Mouse (Mus musculus) liver, adult 2 months (tissue): Measurements from ENCODE around the gene Slc17a7. TPM values are rescaled to one million over a fixed set of nuclear protein-coding genes. Genes with fewer than 3 reads are reported as not detected.

Experiments
- DNase-seq: peaks from one replicate; pipeline ENCODE4 v3.0.0-alpha.2; 2011; ENCODE audit warnings: low read depth, low spot score; ENCODE audit errors: extremely low read depth
- H3K27ac ChIP-seq: fragments of 200-500 bp; replicated peaks from 2 replicates; pipeline ENCODE4 v1.5.1; 2012; ENCODE audit warnings: low read depth, mild to moderate bottlenecking, control low read depth, inconsistent platforms, low read length; ENCODE audit not compliant: insufficient read depth
- H3K27me3 ChIP-seq: fragments of 200-500 bp; 2 replicates; pipeline ENCODE4 v1.6.1; 2012; ENCODE audit warnings: mild to moderate bottlenecking, moderate library complexity, low read length, inconsistent platforms; ENCODE audit not compliant: control insufficient read depth, insufficient read depth
- H3K36me3 ChIP-seq: fragments of 200-500 bp; 2 replicates; pipeline ENCODE4 v1.6.1; 2012; ENCODE audit warnings: low read length, inconsistent platforms; ENCODE audit not compliant: control insufficient read depth, insufficient read depth
- H3K4me1 ChIP-seq: fragments of 200-500 bp; 2 replicates; pipeline ENCODE4 v1.6.1; 2011; ENCODE audit warnings: low read length; ENCODE audit not compliant: control insufficient read depth, insufficient read depth
- H3K4me3 ChIP-seq: fragments of 200-500 bp; 2 replicates; pipeline ENCODE4 v1.5.1; 2011; ENCODE audit warnings: low read depth, mild to moderate bottlenecking, control low read depth, low read length, moderate library complexity; ENCODE audit not compliant: insufficient read depth
- H3K79me2 ChIP-seq: fragments of 200-500 bp; 2 replicates; pipeline ENCODE4 v1.6.1; 2012; ENCODE audit warnings: inconsistent platforms, mild to moderate bottlenecking, low read length, moderate library complexity; ENCODE audit not compliant: control insufficient read depth, insufficient read depth
- H3K9ac ChIP-seq: fragments of 200-500 bp; 2 replicates; pipeline ENCODE4 v1.6.1; 2012; ENCODE audit warnings: low read depth, mild to moderate bottlenecking, control low read depth, inconsistent platforms, low read length
- CTCF ChIP-seq: fragments of 200-500 bp; IDR thresholded peaks from 2 replicates; pipeline ENCODE4 v1.5.1; 2011; ENCODE audit warnings: low read depth, low read length, control low read depth
- POLR2A ChIP-seq: fragments of 200-500 bp; IDR thresholded peaks from 2 replicates; pipeline ENCODE4 v1.6.1; 2011; ENCODE audit warnings: low read length, control low read depth; ENCODE audit not compliant: insufficient read depth; ENCODE audit errors: extremely low read depth
- WGBS: fragments of 180-500 bp; shearing (Covaris S2); methylation state at CpG from one replicate; pipeline ENCODE4 v1.1.7; 2018; 5-methylcytosine and 5-hydroxymethylcytosine counted together
- polyA plus RNA-seq: library from polyadenylated mRNA; depleted of rRNA; stranded (reverse); fragments of >200 nt; gene quantifications from 2 replicates; pipeline ENCODE4 v1.2.3, GENCODE M21; 2012; rRNA removed
- total RNA-seq: library from RNA; depleted of rRNA; stranded (reverse); fragments of >200 nt; gene quantifications from 2 replicates; pipeline ENCODE4 v1.2.3, GENCODE M21; 2014; rRNA removed

Gene Slc17a7
- total and polyA plus RNA-seq, 2 experiments: not detected

DNA sequence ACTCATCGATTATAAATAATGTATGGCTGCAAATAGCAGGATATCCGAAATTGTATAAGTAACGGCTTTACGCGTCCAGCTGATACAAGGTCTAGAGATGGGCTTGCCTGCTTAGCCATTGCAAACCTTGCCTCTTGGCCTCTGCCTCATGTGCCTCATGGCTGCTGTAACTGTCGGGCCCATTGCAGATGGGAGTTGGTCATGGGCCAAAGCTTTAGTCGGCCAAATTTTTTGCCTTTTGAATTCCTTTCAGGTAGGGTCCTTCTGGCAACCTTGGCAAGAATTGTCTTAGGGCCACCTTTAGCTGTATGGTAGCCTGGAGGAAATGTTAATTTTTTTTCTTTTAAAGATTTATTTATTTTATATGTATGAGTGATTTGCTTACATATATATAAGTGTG is 61.1 kb downstream of the Slc17a7 start:
- DNase-seq: no peak
- Histone ChIP-seq H3K4me1 (no peaks in the 10 kb centered on the region), H3K27ac (no peak overlapping the region), H3K36me3 (no peaks in the 10 kb centered on the region), H3K4me3 (no peak overlapping the region), H3K9ac (no peak overlapping the region), H3K79me2 (no peaks in the 10 kb centered on the region), H3K27me3 (no peaks in the 10 kb centered on the region)
- TF ChIP-seq POLR2A (no peak), CTCF (no peak)
- 93% methylated on average over 7 of the region's 7 CpGs for WGBS

Other genes with a start within 250 kb of the Slc17a7 start
Only the 30 nearest of the 34 such genes appear.
- gene Tsks, start 220.7 kb upstream of the Slc17a7 start, total RNA-seq: not detected in 2 replicates
- gene Tsks, start 220.7 kb upstream of the Slc17a7 start, polyA plus RNA-seq: 0.20 and 0.51 TPM in 2 replicates
- gene Cpt1c, start 189.1 kb upstream of the Slc17a7 start, total RNA-seq: 0.09 and 0.34 TPM in 2 replicates
- 0.71 and 0.91 TPM in 2 replicates for gene Cpt1c, start 189.1 kb upstream of the Slc17a7 start, polyA plus RNA-seq
- 15.9 and 23.0 TPM in 2 replicates for gene Prmt1, start 177.4 kb upstream of the Slc17a7 start, total RNA-seq
- 26.0 and 36.1 TPM in 2 replicates for gene Prmt1, start 177.4 kb upstream of the Slc17a7 start, polyA plus RNA-seq
- gene Irf3, start 166.3 kb upstream of the Slc17a7 start, total RNA-seq: 58.5 and 59.0 TPM in 2 replicates
- gene Irf3, start 166.3 kb upstream of the Slc17a7 start, polyA plus RNA-seq: 82.0 and 101 TPM in 2 replicates
- gene Bcl2l12, start 165.2 kb upstream of the Slc17a7 start, total RNA-seq: 4.2 and 5.6 TPM in 2 replicates
- gene Bcl2l12, start 165.2 kb upstream of the Slc17a7 start, polyA plus RNA-seq: 13.3 and 14.5 TPM in 2 replicates
- 4.4 and 9.7 TPM in 2 replicates for gene Scaf1, start 147.6 kb upstream of the Slc17a7 start, total RNA-seq
- gene Scaf1, start 147.6 kb upstream of the Slc17a7 start, polyA plus RNA-seq: 25.7 and 31.8 TPM in 2 replicates
- gene Rras, start 146.0 kb upstream of the Slc17a7 start, total RNA-seq: 8.9 and 13.9 TPM in 2 replicates
- 53.4 and 54.9 TPM in 2 replicates for gene Rras, start 146.0 kb upstream of the Slc17a7 start, polyA plus RNA-seq
- gene Prr12, start 111.1 kb upstream of the Slc17a7 start, total RNA-seq: 1.2 and 1.7 TPM in 2 replicates
- 2.7 and 3.7 TPM in 2 replicates for gene Prr12, start 111.1 kb upstream of the Slc17a7 start, polyA plus RNA-seq
- 20.1 and 22.8 TPM in 2 replicates for gene Nosip, start 101.5 kb upstream of the Slc17a7 start, total RNA-seq
- 31.4 and 35.8 TPM in 2 replicates for gene Nosip, start 101.5 kb upstream of the Slc17a7 start, polyA plus RNA-seq
- 26.1 and 32.8 TPM in 2 replicates for gene Prrg2, start 101.3 kb upstream of the Slc17a7 start, total RNA-seq
- gene Prrg2, start 101.3 kb upstream of the Slc17a7 start, polyA plus RNA-seq: 74.1 and 83.8 TPM in 2 replicates
- gene Rcn3, start 71.7 kb upstream of the Slc17a7 start, total RNA-seq: 6.7 and 8.8 TPM in 2 replicates
- gene Rcn3, start 71.7 kb upstream of the Slc17a7 start, polyA plus RNA-seq: 14.9 and 16.3 TPM in 2 replicates
- gene Fcgrt, start 60.1 kb upstream of the Slc17a7 start, total RNA-seq: 163 and 188 TPM in 2 replicates
- gene Fcgrt, start 60.1 kb upstream of the Slc17a7 start, polyA plus RNA-seq: 170 and 193 TPM in 2 replicates
- gene Rps11, start 39.5 kb upstream of the Slc17a7 start, total RNA-seq: 355 and 400 TPM in 2 replicates
- 95.1 and 111 TPM in 2 replicates for gene Rps11, start 39.5 kb upstream of the Slc17a7 start, polyA plus RNA-seq
- gene Rpl13a, start 35.2 kb upstream of the Slc17a7 start, total RNA-seq: 1,440 and 1,681 TPM in 2 replicates
- gene Rpl13a, start 35.2 kb upstream of the Slc17a7 start, polyA plus RNA-seq: 488 and 544 TPM in 2 replicates
- 0.13 TPM in 1 of 2 replicates, not detected in the other for gene Gm45713, start 27.7 kb upstream of the Slc17a7 start, total RNA-seq
- 0.98 TPM in 1 of 2 replicates, not detected in the other for gene Gm45713, start 27.7 kb upstream of the Slc17a7 start, polyA plus RNA-seq
- gene Flt3l, start 27.5 kb upstream of the Slc17a7 start, total RNA-seq: 3.2 and 5.4 TPM in 2 replicates
- gene Flt3l, start 27.5 kb upstream of the Slc17a7 start, polyA plus RNA-seq: 20.8 and 30.8 TPM in 2 replicates
- 48.0 and 59.1 TPM in 2 replicates for gene Pih1d1, start 9.6 kb upstream of the Slc17a7 start, total RNA-seq
- gene Pih1d1, start 9.6 kb upstream of the Slc17a7 start, polyA plus RNA-seq: 62.1 and 66.4 TPM in 2 replicates
- gene Aldh16a1, start 9.4 kb upstream of the Slc17a7 start, total RNA-seq: 33.3 and 47.6 TPM in 2 replicates
- 116 and 162 TPM in 2 replicates for gene Aldh16a1, start 9.4 kb upstream of the Slc17a7 start, polyA plus RNA-seq
- gene Gfy, start 15.6 kb downstream of the Slc17a7 start, total RNA-seq: not detected in 2 replicates
- gene Gfy, start 15.6 kb downstream of the Slc17a7 start, polyA plus RNA-seq: not detected in 2 replicates
- not detected in 2 replicates for gene Pth2, start 17.0 kb downstream of the Slc17a7 start, total RNA-seq
- not detected in 2 replicates for gene Pth2, start 17.0 kb downstream of the Slc17a7 start, polyA plus RNA-seq
- not detected in 2 replicates for gene Ccdc155, start 40.9 kb downstream of the Slc17a7 start, total RNA-seq
- not detected in 2 replicates for gene Ccdc155, start 40.9 kb downstream of the Slc17a7 start, polyA plus RNA-seq
- gene Dkkl1, start 48.2 kb downstream of the Slc17a7 start, total RNA-seq: not detected in 2 replicates
- gene Dkkl1, start 48.2 kb downstream of the Slc17a7 start, polyA plus RNA-seq: 0.21 TPM in 1 of 2 replicates, not detected in the other
- gene Tead2, start 51.8 kb downstream of the Slc17a7 start, total RNA-seq: 1.2 and 1.5 TPM in 2 replicates
- 0.97 and 2.9 TPM in 2 replicates for gene Tead2, start 51.8 kb downstream of the Slc17a7 start, polyA plus RNA-seq
- 1.4 and 1.5 TPM in 2 replicates for gene Cd37, start 75.2 kb downstream of the Slc17a7 start, total RNA-seq
- gene Cd37, start 75.2 kb downstream of the Slc17a7 start, polyA plus RNA-seq: 4.5 and 11.5 TPM in 2 replicates
- 0.20 and 0.37 TPM in 2 replicates for gene Slc6a16, start 77.1 kb downstream of the Slc17a7 start, total RNA-seq
- gene Slc6a16, start 77.1 kb downstream of the Slc17a7 start, polyA plus RNA-seq: 0.86 and 1.9 TPM in 2 replicates
- not detected in 2 replicates for gene Slc6a21, start 113.6 kb downstream of the Slc17a7 start, total RNA-seq
- 0.12 and 0.18 TPM in 2 replicates for gene Slc6a21, start 113.6 kb downstream of the Slc17a7 start, polyA plus RNA-seq
- gene Trpm4, start 169.8 kb downstream of the Slc17a7 start, total RNA-seq: 1.2 TPM in 2 replicates
- gene Trpm4, start 169.8 kb downstream of the Slc17a7 start, polyA plus RNA-seq: 1.2 and 1.5 TPM in 2 replicates
- 0.28 TPM in 1 of 2 replicates, not detected in the other for gene Hrc, start 171.3 kb downstream of the Slc17a7 start, total RNA-seq
- not detected in 2 replicates for gene Hrc, start 171.3 kb downstream of the Slc17a7 start, polyA plus RNA-seq
- 0.07 TPM in 1 of 2 replicates, not detected in the other for gene Ppfia3, start 203.1 kb downstream of the Slc17a7 start, total RNA-seq
- gene Ppfia3, start 203.1 kb downstream of the Slc17a7 start, polyA plus RNA-seq: 0.14 TPM in 1 of 2 replicates, not detected in the other
- gene Lin7b, start 206.6 kb downstream of the Slc17a7 start, total RNA-seq: not detected in 2 replicates
- not detected in 2 replicates for gene Lin7b, start 206.6 kb downstream of the Slc17a7 start, polyA plus RNA-seq